Mouse (Mus musculus) CD4-positive, CD25-positive, alpha-beta regulatory T cell, adult 9 weeks (primary cell): ENCODE data around the gene Hspb1. TPM values are rescaled to one million over a fixed set of nuclear protein-coding genes. Genes with fewer than 3 reads are reported as not detected.

Experiments used
- polyA plus RNA-seq: library from polyadenylated mRNA; unstranded; fragments of 100-300 nt; shearing (Covaris generic); gene quantifications from one replicate; pipeline ENCODE4 v1.2.1, GENCODE M21; 2017

Gene Hspb1
- 0.62 TPM for polyA plus RNA-seq

GRCm38 (mm10) chr5:135887675-135888102 lies at the start of gene Hspb1:
Gene Hspb1, plus strand, starts transcription at chr5:135887919.

GRCm38 (mm10) chr5:135934481-135935175 lies 46.9 kb downstream of the Hspb1 start, which contains the start of gene Ywhag:
Gene Ywhag, minus strand, starts transcription at chr5:135934616.

Other genes starting within 250 kb of the Hspb1 start
- 84.7 TPM for gene Por, start 217.9 kb upstream of the Hspb1 start, polyA plus RNA-seq
- 55.8 TPM for gene Tmem120a, start 143.5 kb upstream of the Hspb1 start, polyA plus RNA-seq
- gene Styxl1, start 109.5 kb upstream of the Hspb1 start, polyA plus RNA-seq: 1.6 TPM
- gene Mdh2, start 109.4 kb upstream of the Hspb1 start, polyA plus RNA-seq: 559 TPM
- not detected for gene Srrm3, start 81.0 kb upstream of the Hspb1 start, polyA plus RNA-seq
- 72.4 TPM for gene Ywhag, start 46.7 kb downstream of the Hspb1 start, polyA plus RNA-seq
- gene Ssc4d, start 86.6 kb downstream of the Hspb1 start, polyA plus RNA-seq: 1.7 TPM
- not detected for gene Zp3, start 92.2 kb downstream of the Hspb1 start, polyA plus RNA-seq
- gene Dtx2, start 106.9 kb downstream of the Hspb1 start, polyA plus RNA-seq: 26.3 TPM
- gene Upk3b, start 150.6 kb downstream of the Hspb1 start, polyA plus RNA-seq: not detected
- gene Upk3bl, start 166.6 kb downstream of the Hspb1 start, polyA plus RNA-seq: not detected
- gene Rasa4, start 196.0 kb downstream of the Hspb1 start, polyA plus RNA-seq: 2.1 TPM
- gene Polr2j, start 228.7 kb downstream of the Hspb1 start, polyA plus RNA-seq: 191 TPM
- 61.8 TPM for gene Lrwd1, start 248.2 kb downstream of the Hspb1 start, polyA plus RNA-seq
- gene Alkbh4, start 248.2 kb downstream of the Hspb1 start, polyA plus RNA-seq: 79.4 TPM